Mouse (Mus musculus): ENCODE results near the gene Syt3. TPM values are rescaled to one million over a fixed set of nuclear protein-coding genes. Genes with fewer than 3 reads are reported as not detected.

Gene Syt3
- polyA plus RNA-seq, 1 experiment from 2014 or later: 0.57 TPM

- Histone ChIP-seq H3K4me1 (ENCODE audit: control insufficient read depth in 2 of 2, insufficient read depth in 2 of 2, low read length in 2 of 2) (no peaks in the 10 kb centered on the region; a peak in 1 of 4 replicates), H3K9me3 (ENCODE audit: control insufficient read depth, low read length) (no peaks in the 10 kb centered on the region), H3K4me2 (ENCODE audit: low read length) (no peak overlapping the region), H3K27ac (replicated peaks in 1 of 2; ENCODE audit: control insufficient read depth in 1 of 2, insufficient read depth in 1 of 2, low read depth in 2 of 2, low read length in 2 of 2) (no peak overlapping the region), H3K9ac (ENCODE audit: low read length) (no peak overlapping the region), H3K4me3 (ENCODE audit: control insufficient read depth in 1 of 2, insufficient read depth in 1 of 2, low read depth in 1 of 2, low read length in 2 of 2) (no peak overlapping the region), H3K36me3 (ENCODE audit: control insufficient read depth, insufficient read depth, low read length) (no peaks in the 10 kb centered on the region), H3K27me3 (ENCODE audit: control insufficient read depth, insufficient read depth, low read length) (peaks cover 48% of the 10 kb centered on the region)
- ATAC-seq (ENCODE audit: insufficient number of reproducible peaks, insufficient read depth, low FRiP score, low read depth): no peak
- WGBS: 64% methylated on average over 5 of the region's 5 CpGs
These were observed 51.9 kb downstream of the Syt3 start for GRCm38 (mm10) chr7:44435796-44436195.

DNA sequence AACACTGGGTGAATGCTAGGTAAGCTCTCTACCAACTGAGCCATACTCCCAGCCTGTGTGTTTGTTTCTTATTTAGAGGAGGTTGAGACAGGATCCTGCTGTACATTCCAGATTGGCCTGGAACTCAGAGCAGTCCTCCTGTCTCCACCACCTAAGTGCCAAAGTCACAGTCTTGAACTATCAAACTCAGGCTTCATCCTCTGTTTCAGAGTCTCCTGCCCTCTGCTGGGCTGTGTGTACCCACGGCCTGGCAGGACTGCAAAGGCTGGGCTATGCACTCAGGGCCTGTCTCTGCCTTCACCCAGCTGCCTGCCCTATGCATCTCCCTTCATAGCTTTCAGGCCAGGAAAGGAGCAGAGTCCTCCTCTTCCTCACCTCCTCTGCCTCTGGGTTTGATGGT, 52.4 kb downstream of the Syt3 start:
- no peak overlapping the region for H3K4me3 ChIP-seq (ENCODE audit: control insufficient read depth in 1 of 2, insufficient read depth in 1 of 2, low read depth in 1 of 2, low read length in 2 of 2)
- no peak overlapping the region for H3K27ac ChIP-seq (replicated peaks in 1 of 2; ENCODE audit: control insufficient read depth in 1 of 2, insufficient read depth in 1 of 2, low read depth in 2 of 2, low read length in 2 of 2)
- no peaks in the 10 kb centered on the region for H3K9me3 ChIP-seq (ENCODE audit: control insufficient read depth, low read length)
- H3K27me3 ChIP-seq (ENCODE audit: control insufficient read depth, insufficient read depth, low read length): peaks cover 48% of the 10 kb centered on the region
- H3K9ac ChIP-seq (ENCODE audit: low read length): no peak overlapping the region
- WGBS: 16% methylated on average over 1 of the region's 1 CpGs
- H3K4me1 ChIP-seq (ENCODE audit: control insufficient read depth in 2 of 2, insufficient read depth in 2 of 2, low read length in 2 of 2): peaks cover 0 to under 1% of the 10 kb centered on the region in 2 experiments; a peak in 1 of 4 replicates
- H3K36me3 ChIP-seq (ENCODE audit: control insufficient read depth, insufficient read depth, low read length): no peaks in the 10 kb centered on the region
- no peak for ATAC-seq (ENCODE audit: insufficient number of reproducible peaks, insufficient read depth, low FRiP score, low read depth)
- no peak overlapping the region for H3K4me2 ChIP-seq (ENCODE audit: low read length)

DNA sequence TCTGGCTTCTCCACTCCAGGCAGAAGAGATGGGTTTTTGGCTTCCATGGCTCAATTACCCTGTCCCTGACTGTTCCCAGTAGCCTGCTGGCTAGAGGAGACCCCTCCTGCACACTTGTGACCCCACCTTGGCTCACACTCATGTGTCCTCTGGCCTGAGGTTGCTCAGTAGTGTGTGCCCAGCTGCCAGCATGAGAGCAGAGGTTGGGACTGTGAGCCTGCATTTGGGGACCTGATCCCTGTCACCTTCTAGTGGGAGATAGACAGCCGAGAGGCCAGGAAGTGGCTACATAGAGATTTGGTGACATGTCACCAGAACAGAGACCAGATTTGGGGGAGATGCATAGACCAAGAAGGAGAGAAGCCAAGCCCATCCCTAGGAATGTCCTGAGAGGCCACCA, 53.3 kb downstream of the Syt3 start:
- WGBS: 47% methylated on average over 1 of the region's 1 CpGs
- Histone ChIP-seq H3K27ac (replicated peaks in 1 of 2; ENCODE audit: control insufficient read depth in 1 of 2, insufficient read depth in 1 of 2, low read depth in 2 of 2, low read length in 2 of 2) (no peak overlapping the region), H3K4me1 (ENCODE audit: control insufficient read depth in 2 of 2, insufficient read depth in 2 of 2, low read length in 2 of 2) (peaks cover 4 to 8% of the 10 kb centered on the region in 2 experiments; a peak in 2 of 4 replicates), H3K27me3 (ENCODE audit: control insufficient read depth, insufficient read depth, low read length) (peaks cover 41% of the 10 kb centered on the region), H3K4me2 (ENCODE audit: low read length) (no peak overlapping the region), H3K9me3 (ENCODE audit: control insufficient read depth, low read length) (no peaks in the 10 kb centered on the region), H3K4me3 (ENCODE audit: control insufficient read depth in 1 of 2, insufficient read depth in 1 of 2, low read depth in 1 of 2, low read length in 2 of 2) (no peak overlapping the region), H3K9ac (ENCODE audit: low read length) (no peak overlapping the region), H3K36me3 (ENCODE audit: control insufficient read depth, insufficient read depth, low read length) (no peaks in the 10 kb centered on the region)
- no peak for ATAC-seq (ENCODE audit: insufficient number of reproducible peaks, insufficient read depth, low FRiP score, low read depth)

DNA sequence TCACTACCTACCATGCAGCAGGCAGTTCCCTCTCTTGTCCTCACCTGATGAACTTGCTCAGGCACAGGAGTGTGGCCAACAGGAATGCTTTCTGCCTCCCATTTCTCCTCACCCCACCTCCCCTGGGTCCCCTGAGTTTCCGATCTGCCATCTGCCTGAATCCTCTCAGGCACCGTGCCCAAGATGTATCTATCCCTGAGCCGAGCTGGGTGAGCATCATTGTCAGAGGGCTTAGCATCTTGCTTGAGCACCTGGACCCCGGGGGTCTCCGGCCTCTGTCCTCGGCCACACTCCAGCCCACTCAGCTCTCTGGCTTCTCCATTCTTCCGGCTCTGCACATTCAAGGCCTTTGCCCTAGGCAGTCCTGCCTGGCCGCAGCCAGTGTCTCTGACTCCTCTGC, 54.0 kb downstream of the Syt3 start:
- H3K4me3 ChIP-seq (ENCODE audit: control insufficient read depth in 1 of 2, insufficient read depth in 1 of 2, low read depth in 1 of 2, low read length in 2 of 2): no peak overlapping the region
- H3K9ac ChIP-seq (ENCODE audit: low read length): no peak overlapping the region
- H3K27me3 ChIP-seq (ENCODE audit: control insufficient read depth, insufficient read depth, low read length): peaks cover 39% of the 10 kb centered on the region
- H3K27ac ChIP-seq (replicated peaks in 1 of 2; ENCODE audit: control insufficient read depth in 1 of 2, insufficient read depth in 1 of 2, low read depth in 2 of 2, low read length in 2 of 2): no peak overlapping the region
- no peaks in the 10 kb centered on the region for H3K9me3 ChIP-seq (ENCODE audit: control insufficient read depth, low read length)
- ATAC-seq (ENCODE audit: insufficient number of reproducible peaks, insufficient read depth, low FRiP score, low read depth): no peak
- no peak overlapping the region for H3K4me2 ChIP-seq (ENCODE audit: low read length)
- WGBS: 66% methylated on average over 8 of the region's 8 CpGs
- H3K36me3 ChIP-seq (ENCODE audit: control insufficient read depth, insufficient read depth, low read length): no peaks in the 10 kb centered on the region
- peaks cover 4 to 9% of the 10 kb centered on the region in 2 experiments; a peak in 2 of 4 replicates for H3K4me1 ChIP-seq (ENCODE audit: control insufficient read depth in 2 of 2, insufficient read depth in 2 of 2, low read length in 2 of 2)

GRCm38 (mm10) chr7:44439696-44440095, 55.8 kb downstream of the Syt3 start:
- no peaks in the 10 kb centered on the region for H3K36me3 ChIP-seq (ENCODE audit: control insufficient read depth, insufficient read depth, low read length)
- H3K9ac ChIP-seq (ENCODE audit: low read length): no peak overlapping the region
- peaks cover 41% of the 10 kb centered on the region for H3K27me3 ChIP-seq (ENCODE audit: control insufficient read depth, insufficient read depth, low read length)
- H3K4me2 ChIP-seq (ENCODE audit: low read length): no peak overlapping the region
- ATAC-seq (ENCODE audit: insufficient number of reproducible peaks, insufficient read depth, low FRiP score, low read depth): no peak
- peaks cover 5 to 20% of the 10 kb centered on the region in 2 experiments; a peak in 3 of 4 replicates for H3K4me1 ChIP-seq (ENCODE audit: control insufficient read depth in 2 of 2, insufficient read depth in 2 of 2, low read length in 2 of 2)
- H3K4me3 ChIP-seq (ENCODE audit: control insufficient read depth in 1 of 2, insufficient read depth in 1 of 2, low read depth in 1 of 2, low read length in 2 of 2): no peak overlapping the region
- H3K9me3 ChIP-seq (ENCODE audit: control insufficient read depth, low read length): no peaks in the 10 kb centered on the region
- 77% methylated on average over 2 of the region's 2 CpGs for WGBS
- H3K27ac ChIP-seq (replicated peaks in 1 of 2; ENCODE audit: control insufficient read depth in 1 of 2, insufficient read depth in 1 of 2, low read depth in 2 of 2, low read length in 2 of 2): no peak overlapping the region

GRCm38 (mm10) chr7:44440479-44440878, 56.6 kb downstream of the Syt3 start:
- Histone ChIP-seq H3K27me3 (ENCODE audit: control insufficient read depth, insufficient read depth, low read length) (peaks cover 46% of the 10 kb centered on the region), H3K9ac (ENCODE audit: low read length) (no peak overlapping the region), H3K4me2 (ENCODE audit: low read length) (no peak overlapping the region), H3K27ac (replicated peaks in 1 of 2; ENCODE audit: control insufficient read depth in 1 of 2, insufficient read depth in 1 of 2, low read depth in 2 of 2, low read length in 2 of 2) (no peak overlapping the region), H3K4me3 (ENCODE audit: control insufficient read depth in 1 of 2, insufficient read depth in 1 of 2, low read depth in 1 of 2, low read length in 2 of 2) (no peak overlapping the region), H3K36me3 (ENCODE audit: control insufficient read depth, insufficient read depth, low read length) (no peaks in the 10 kb centered on the region), H3K4me1 (ENCODE audit: control insufficient read depth in 2 of 2, insufficient read depth in 2 of 2, low read length in 2 of 2) (peaks cover 13 to 28% of the 10 kb centered on the region in 2 experiments), H3K9me3 (ENCODE audit: control insufficient read depth, low read length) (no peaks in the 10 kb centered on the region)
- ATAC-seq (ENCODE audit: insufficient number of reproducible peaks, insufficient read depth, low FRiP score, low read depth): no peak
- 75% methylated on average over 1 of the region's 1 CpGs for WGBS

- H3K9me3 ChIP-seq (ENCODE audit: control insufficient read depth, low read length): no peaks in the 10 kb centered on the region
- no peak overlapping the region; a peak in 1 of 4 replicates for H3K4me3 ChIP-seq (ENCODE audit: control insufficient read depth in 1 of 2, insufficient read depth in 1 of 2, low read depth in 1 of 2, low read length in 2 of 2)
- H3K27ac ChIP-seq (replicated peaks in 1 of 2; ENCODE audit: control insufficient read depth in 1 of 2, insufficient read depth in 1 of 2, low read depth in 2 of 2, low read length in 2 of 2): no peak overlapping the region
- peaks cover 46% of the 10 kb centered on the region for H3K27me3 ChIP-seq (ENCODE audit: control insufficient read depth, insufficient read depth, low read length)
- peak overlapping the region; percentile 87; the same call in 1 of the 2 replicates for H3K9ac ChIP-seq (ENCODE audit: low read length)
- ATAC-seq (ENCODE audit: insufficient number of reproducible peaks, insufficient read depth, low FRiP score, low read depth): no peak
- no peaks in the 10 kb centered on the region for H3K36me3 ChIP-seq (ENCODE audit: control insufficient read depth, insufficient read depth, low read length)
- H3K4me2 ChIP-seq (ENCODE audit: low read length): peak overlapping the region; percentile 81; the same call in 1 of the 2 replicates
- peaks cover 16 to 33% of the 10 kb centered on the region in 2 experiments for H3K4me1 ChIP-seq (ENCODE audit: control insufficient read depth in 2 of 2, insufficient read depth in 2 of 2, low read length in 2 of 2)
- 14% methylated on average over 1 of the region's 1 CpGs for WGBS
These were observed 57.3 kb downstream of the Syt3 start for GRCm38 (mm10) chr7:44441180-44441579.

- Histone ChIP-seq H3K27me3 (ENCODE audit: control insufficient read depth, insufficient read depth, low read length) (peaks cover 43% of the 10 kb centered on the region), H3K4me2 (ENCODE audit: low read length) (peak overlapping the region; percentile 81), H3K36me3 (ENCODE audit: control insufficient read depth, insufficient read depth, low read length) (peaks cover 4% of the 10 kb centered on the region; the same call in 1 of the 2 replicates), H3K9me3 (ENCODE audit: control insufficient read depth, low read length) (no peaks in the 10 kb centered on the region), H3K9ac (ENCODE audit: low read length) (peak overlapping the region; percentile 87), H3K4me3 (ENCODE audit: control insufficient read depth in 1 of 2, insufficient read depth in 1 of 2, low read depth in 1 of 2, low read length in 2 of 2) (peak overlapping the region; percentile 57), H3K27ac (replicated peaks in 1 of 2; ENCODE audit: control insufficient read depth in 1 of 2, insufficient read depth in 1 of 2, low read depth in 2 of 2, low read length in 2 of 2) (peak overlapping the region; percentile 76 to 81; a peak in 3 of 4 replicates), H3K4me1 (ENCODE audit: control insufficient read depth in 2 of 2, insufficient read depth in 2 of 2, low read length in 2 of 2) (peaks cover 20 to 37% of the 10 kb centered on the region in 2 experiments)
- WGBS: 0% methylated on average over 14 of the region's 14 CpGs
- no peak for ATAC-seq (ENCODE audit: insufficient number of reproducible peaks, insufficient read depth, low FRiP score, low read depth)
These were observed 57.8 kb downstream of the Syt3 start for GRCm38 (mm10) chr7:44441648-44442109.
